Comparison of ENCODE assay signal across 1 mouse cellular context in genomic region chr9:24284239-24285084, GRCm38 (mm10).
A peak's percentile ranks its signal among the peaks of the same experiment; 100 is the strongest.
TF ChIP-seq lines count a peak whose summit lies in the region.

No protein-coding gene starts in this region.

TF ChIP-seq in MEL, 35 proteins besides CTCF, POLR2A, EP300 and RAD21 (continued from another document):
- TF ChIP-seq ZKSCAN1 (IDR thresholded peaks at IDR 0.05; ENCODE audit: low read depth, low read length) (peak; percentile 99), ELF1 (IDR thresholded peaks at IDR 0.05; ENCODE audit: low read depth, low read length) (0 out of 2 replicates have a peak, but pooled peaks have one; percentile 56), GABPA (IDR thresholded peaks at IDR 0.05; ENCODE audit: low read depth, low read length) (peak; percentile 96), BHLHE40 (IDR thresholded peaks at IDR 0.05; ENCODE audit: borderline replicate concordance, low read depth, low read length) (peak; percentile 85), MYB (IDR thresholded peaks at IDR 0.05; ENCODE audit: low read depth, low read length) (peak; percentile 93), TBP (IDR thresholded peaks at IDR 0.05; ENCODE audit: low read depth, low read length) (peak; percentile 72; the same call in 1 of the 2 replicates), MXI1 (IDR thresholded peaks at IDR 0.05; ENCODE audit: low read depth, low read length) (peak; percentile 89), POLR2AphosphoS5 (IDR thresholded peaks at IDR 0.05; ENCODE audit: borderline replicate concordance, low read depth, low read length) (no peak), ETS1 (IDR thresholded peaks at IDR 0.05; ENCODE audit: low read depth, low read length) (peak; percentile 99), UBTF (IDR thresholded peaks at IDR 0.05; ENCODE audit: borderline replicate concordance, insufficient read depth, low read depth, low read length) (0 out of 2 replicates have a peak, but pooled peaks have one; percentile 61), NELFE (IDR thresholded peaks at IDR 0.05; ENCODE audit: low read depth, low read length) (no peak), CHD1 (IDR thresholded peaks at IDR 0.05; ENCODE audit: low read depth, low read length) (0 out of 2 replicates have a peak, but pooled peaks have one; percentile 73)
